Mouse (Mus musculus): ENCODE measurements around the gene Lsm2. TPM values are rescaled to one million over a fixed set of nuclear protein-coding genes. Genes with fewer than 3 reads are reported as not detected.
"Not testable (repeated sequence)": the region's sequence is repeated elsewhere in the genome, so short reads cannot be mapped to it uniquely, and the experiment has no call there.

The Lsm2 gene
- polyA plus RNA-seq, 2 experiments from 2014 or later, result 51.4 to 54.8 TPM

GRCm38 (mm10) chr17:35033703-35034102, 52.0 kb downstream of the Lsm2 start:
- not testable (repeated sequence) for ATAC-seq

- no peak for ATAC-seq
Measured at GRCm38 (mm10) chr17:35034896-35035295, 53.2 kb downstream of the Lsm2 start.

Other genes with a start within 250 kb of the Lsm2 start
- gene C4b, start 238.0 kb upstream of the Lsm2 start, polyA plus RNA-seq (2017; shearing (Covaris generic)), result not detected
- gene Cyp21a1, start 177.3 kb upstream of the Lsm2 start, polyA plus RNA-seq (2017; shearing (Covaris generic)), result not detected
- gene Stk19, start 144.9 kb upstream of the Lsm2 start, polyA plus RNA-seq (2017; shearing (Covaris generic)), result 10 to 100 TPM; 24.4 to 46.0 TPM
- 10 to 100 TPM; 28.8 to 33.4 TPM for gene Dxo, start 144.8 kb upstream of the Lsm2 start, polyA plus RNA-seq (2017; shearing (Covaris generic))
- 10 to 100 TPM; 26.8 to 44.1 TPM for gene Skiv2l, start 131.7 kb upstream of the Lsm2 start, polyA plus RNA-seq (2017; shearing (Covaris generic))
- 10 to 100 TPM; 33.2 to 44.8 TPM for gene Nelfe, start 131.5 kb upstream of the Lsm2 start, polyA plus RNA-seq (2017; shearing (Covaris generic))
- under 1 TPM; 0.27 to 0.61 TPM for gene Cfb, start 119.3 kb upstream of the Lsm2 start, polyA plus RNA-seq (2017; shearing (Covaris generic))
- not detected for gene Zbtb12, start 102.4 kb upstream of the Lsm2 start, polyA plus RNA-seq (2017; shearing (Covaris generic))
- gene Gm20547, start 99.8 kb upstream of the Lsm2 start, polyA plus RNA-seq (2017; shearing (Covaris generic)), result not detected
- 1 to 10 TPM; 1.1 to 2.5 TPM for gene C2, start 83.6 kb upstream of the Lsm2 start, polyA plus RNA-seq (2017; shearing (Covaris generic))
- gene Ehmt2, start 83.4 kb upstream of the Lsm2 start, polyA plus RNA-seq (2017; shearing (Covaris generic)), result 10 to 100 TPM; 21.8 to 30.5 TPM
- not detected for gene Slc44a4, start 67.4 kb upstream of the Lsm2 start, polyA plus RNA-seq (2017; shearing (Covaris generic))
- gene Neu1, start 50.6 kb upstream of the Lsm2 start, polyA plus RNA-seq (2017; shearing (Covaris generic)), result 10 to 100 TPM; 32.5 to 40.6 TPM
- gene Hspa1b, start 22.6 kb upstream of the Lsm2 start, polyA plus RNA-seq (2017; shearing (Covaris generic)), result 1 to 10 TPM in 1 of 2 experiments, under 1 TPM in 1; 0.84 to 3.7 TPM
- gene Gm20481, start 11.9 kb upstream of the Lsm2 start, polyA plus RNA-seq (2017; shearing (Covaris generic)), result 1 to 10 TPM in 1 of 2 experiments, not detected in 1; 3.1 TPM
- 1 to 10 TPM in 1 of 2 experiments, not detected in 1; 1.1 TPM for gene Hspa1a, start 9.7 kb upstream of the Lsm2 start, polyA plus RNA-seq (2017; shearing (Covaris generic))
- 1 to 10 TPM in 1 of 2 experiments, under 1 TPM in 1; 0.17 to 1.3 TPM for gene Hspa1l, start 9.2 kb upstream of the Lsm2 start, polyA plus RNA-seq (2017; shearing (Covaris generic))
- 10 to 100 TPM; 28.4 to 31.6 TPM for gene Vars, start 19.1 kb downstream of the Lsm2 start, polyA plus RNA-seq (2017; shearing (Covaris generic))
- gene Vwa7, start 34.7 kb downstream of the Lsm2 start, polyA plus RNA-seq (2017; shearing (Covaris generic)), result under 1 TPM; 0.12 to 0.14 TPM
- gene Sapcd1, start 46.2 kb downstream of the Lsm2 start, polyA plus RNA-seq (2017; shearing (Covaris generic)), result 1 to 10 TPM; 2.7 to 2.8 TPM
- 1 to 10 TPM; 1.8 to 2.5 TPM for gene Msh5, start 64.9 kb downstream of the Lsm2 start, polyA plus RNA-seq (2017; shearing (Covaris generic))
- gene Clic1, start 68.1 kb downstream of the Lsm2 start, polyA plus RNA-seq (2017; shearing (Covaris generic)), result 100 to 1,000 TPM; 490 to 619 TPM
- gene Ddah2, start 77.2 kb downstream of the Lsm2 start, polyA plus RNA-seq (2017; shearing (Covaris generic)), result 1 to 10 TPM; 1.1 to 6.3 TPM
- not detected for gene Ly6g6c, start 83.5 kb downstream of the Lsm2 start, polyA plus RNA-seq (2017; shearing (Covaris generic))
- not detected for gene Mpig6b, start 84.3 kb downstream of the Lsm2 start, polyA plus RNA-seq (2017; shearing (Covaris generic))
- gene Ly6g6e, start 95.0 kb downstream of the Lsm2 start, polyA plus RNA-seq (2017; shearing (Covaris generic)), result not detected
- not detected for gene Ly6g6d, start 96.2 kb downstream of the Lsm2 start, polyA plus RNA-seq (2017; shearing (Covaris generic))
- gene Ly6g6f, start 103.7 kb downstream of the Lsm2 start, polyA plus RNA-seq (2017; shearing (Covaris generic)), result not detected
- gene Abhd16a, start 107.4 kb downstream of the Lsm2 start, polyA plus RNA-seq (2017; shearing (Covaris generic)), result 10 to 100 TPM; 23.5 to 27.2 TPM
- gene Ly6g5c, start 126.4 kb downstream of the Lsm2 start, polyA plus RNA-seq (2017; shearing (Covaris generic)), result not detected
- 1 to 10 TPM; 2.5 to 2.8 TPM for gene Ly6g5b, start 133.6 kb downstream of the Lsm2 start, polyA plus RNA-seq (2017; shearing (Covaris generic))
- 10 to 100 TPM; 80.4 to 86.0 TPM for gene Gpank1, start 139.6 kb downstream of the Lsm2 start, polyA plus RNA-seq (2017; shearing (Covaris generic))
- gene Csnk2b, start 140.2 kb downstream of the Lsm2 start, polyA plus RNA-seq (2017; shearing (Covaris generic)), result 100 to 1,000 TPM; 243 to 284 TPM
- 10 to 100 TPM; 24.2 to 33.4 TPM for gene D17H6S53E, start 144.5 kb downstream of the Lsm2 start, polyA plus RNA-seq (2017; shearing (Covaris generic))
- gene Apom, start 150.2 kb downstream of the Lsm2 start, polyA plus RNA-seq (2017; shearing (Covaris generic)), result under 1 TPM in 1 of 2 experiments, not detected in 1; 0.32 TPM
- 10 to 100 TPM; 16.9 to 31.5 TPM for gene Bag6, start 153.3 kb downstream of the Lsm2 start, polyA plus RNA-seq (2017; shearing (Covaris generic))
- 10 to 100 TPM; 43.0 to 75.1 TPM for gene Prrc2a, start 183.0 kb downstream of the Lsm2 start, polyA plus RNA-seq (2017; shearing (Covaris generic))
- 1 to 10 TPM; 1.8 to 3.7 TPM for gene Aif1, start 194.2 kb downstream of the Lsm2 start, polyA plus RNA-seq (2017; shearing (Covaris generic))
- gene Lst1, start 206.6 kb downstream of the Lsm2 start, polyA plus RNA-seq (2017; shearing (Covaris generic)), result 10 to 100 TPM in 1 of 2 experiments, 1 to 10 TPM in 1; 7.3 to 10.0 TPM
- gene Ltb, start 212.6 kb downstream of the Lsm2 start, polyA plus RNA-seq (2017; shearing (Covaris generic)), result 100 to 1,000 TPM; 154 to 344 TPM
- gene Tnf, start 220.1 kb downstream of the Lsm2 start, polyA plus RNA-seq (2017; shearing (Covaris generic)), result 10 to 100 TPM; 15.3 to 23.5 TPM
- 10 to 100 TPM; 82.7 to 99.0 TPM for gene Lta, start 223.5 kb downstream of the Lsm2 start, polyA plus RNA-seq (2017; shearing (Covaris generic))
- 1 to 10 TPM in 1 of 2 experiments, under 1 TPM in 1; 0.79 to 1.4 TPM for gene Gm16181, start 239.0 kb downstream of the Lsm2 start, polyA plus RNA-seq (2017; shearing (Covaris generic))

Data from CD4-positive, CD25-positive, alpha-beta regulatory T cell, adult 4 months (primary cell).